Mouse (Mus musculus) heart, adult 11 months (tissue): ENCODE data around the gene Csnk2a2.

Source experiments
- DNase-seq: peaks from one replicate; pipeline ENCODE4 v3.0.0; 2022

The Csnk2a2 gene

DNA sequence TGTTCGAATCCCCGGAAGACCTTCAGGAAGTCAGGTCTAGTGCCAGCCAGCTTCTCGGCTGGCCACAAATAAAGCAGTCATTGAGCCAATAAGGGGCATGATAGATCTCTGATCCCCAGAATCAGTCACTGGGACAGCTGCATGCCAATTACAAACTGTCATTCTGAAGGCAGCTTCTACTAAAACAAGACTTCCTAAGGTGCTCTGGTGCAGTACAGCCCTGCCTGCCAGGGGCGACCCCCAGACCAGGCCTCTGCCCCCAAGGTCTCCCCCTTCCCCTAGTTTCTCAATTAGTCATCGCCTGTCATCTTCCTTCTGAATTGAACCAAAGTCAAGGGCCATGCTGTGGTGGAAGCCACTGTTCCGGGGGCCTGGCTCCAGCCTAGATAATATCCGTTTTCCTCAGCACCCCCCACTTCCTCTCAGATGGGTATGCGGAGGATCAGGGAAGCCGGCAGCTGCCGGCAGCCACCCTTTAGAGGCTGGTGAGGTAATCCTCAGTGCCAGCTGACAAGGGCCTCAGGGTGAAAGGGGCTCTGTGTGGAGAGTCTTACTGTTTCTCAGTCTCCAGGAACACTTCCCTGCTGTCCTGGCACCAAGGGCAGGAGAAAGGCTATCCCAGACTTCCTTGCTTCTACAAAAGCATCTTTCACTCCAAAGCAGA, 78.4 kb downstream of the Csnk2a2 start:
- DNase-seq: peak; percentile 93

DNA sequence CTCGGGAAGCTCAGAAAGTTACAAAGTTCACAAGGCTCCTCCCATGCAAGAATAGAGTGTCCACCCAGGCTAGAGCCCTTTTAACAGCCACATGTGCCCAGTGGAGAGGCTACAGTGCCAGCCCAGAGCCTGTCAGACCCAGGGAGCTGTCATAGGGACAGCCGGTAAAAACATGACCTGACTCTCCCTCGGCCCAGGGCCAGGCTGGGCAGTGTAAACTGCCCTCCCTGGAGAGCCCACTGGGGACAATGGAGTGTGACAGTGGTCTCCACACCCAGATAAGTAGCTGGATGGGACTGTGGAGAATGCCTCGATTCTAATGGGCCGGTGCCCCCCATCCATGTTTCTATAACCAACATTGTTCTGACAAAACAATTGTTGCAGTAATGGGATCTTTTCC, 80.3 kb downstream of the Csnk2a2 start:
- DNase-seq: no peak

DNA sequence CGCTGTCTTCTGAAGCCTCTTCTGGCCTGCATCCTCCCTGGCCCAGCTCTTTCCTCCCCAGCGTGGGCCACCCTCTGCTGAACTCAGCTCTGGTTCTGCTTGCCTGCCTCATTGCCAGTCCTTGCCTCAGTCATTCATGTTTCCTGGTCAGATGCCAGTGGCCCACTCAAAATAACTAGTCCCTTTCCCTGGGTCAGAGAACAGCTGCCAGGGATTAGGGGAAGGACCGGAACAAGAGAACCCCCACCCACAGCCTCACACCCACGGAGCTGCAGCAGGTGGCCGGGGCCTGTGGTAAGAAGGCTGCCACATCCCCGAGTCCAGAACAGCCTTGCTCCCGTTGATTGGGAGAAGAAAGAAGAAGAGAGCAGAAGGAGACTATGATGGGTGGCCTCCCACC, 88.7 kb downstream of the Csnk2a2 start:
- DNase-seq: no peak

DNA sequence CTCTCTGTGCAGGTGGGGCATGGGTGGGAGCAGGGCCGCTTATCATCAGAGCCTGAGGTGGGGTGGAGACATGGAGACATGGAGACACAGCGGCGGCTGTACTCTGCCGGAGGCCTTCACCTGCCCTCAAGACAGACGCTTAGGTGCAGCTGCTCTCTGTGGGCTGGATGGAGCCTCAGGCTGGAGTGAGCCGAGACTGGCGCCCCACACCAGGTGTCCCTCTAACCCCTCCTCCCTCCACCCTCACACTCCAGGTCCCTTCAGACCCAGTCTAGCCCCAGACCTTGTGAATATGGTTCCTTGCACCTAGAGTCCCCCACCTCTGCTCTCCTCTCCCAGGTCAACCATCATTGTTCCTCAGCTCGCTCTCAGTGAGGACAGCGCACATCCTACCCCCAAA, 90.7 kb downstream of the Csnk2a2 start:
- peak; percentile 88 for DNase-seq

DNA sequence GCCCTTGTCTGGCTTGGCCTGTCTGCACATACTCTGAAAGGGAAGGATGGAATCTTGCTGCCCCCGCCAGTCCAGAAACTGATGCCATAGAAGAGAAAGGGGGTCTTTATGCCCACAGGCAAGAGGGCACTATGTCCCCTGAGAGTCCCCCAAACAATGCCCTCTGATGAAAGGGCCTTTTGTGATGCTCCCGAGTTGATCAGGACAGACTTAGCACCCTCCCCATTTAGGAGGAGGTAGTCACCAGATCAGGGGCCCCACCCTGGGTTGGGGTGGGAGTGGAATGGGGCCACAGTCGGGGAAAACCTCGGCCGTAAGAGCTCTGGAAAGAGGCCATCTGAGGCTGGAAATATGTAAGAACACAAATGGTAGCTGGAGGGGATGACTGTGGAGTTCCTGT, 92.6 kb downstream of the Csnk2a2 start:
- DNase-seq: peak; percentile 79

DNA sequence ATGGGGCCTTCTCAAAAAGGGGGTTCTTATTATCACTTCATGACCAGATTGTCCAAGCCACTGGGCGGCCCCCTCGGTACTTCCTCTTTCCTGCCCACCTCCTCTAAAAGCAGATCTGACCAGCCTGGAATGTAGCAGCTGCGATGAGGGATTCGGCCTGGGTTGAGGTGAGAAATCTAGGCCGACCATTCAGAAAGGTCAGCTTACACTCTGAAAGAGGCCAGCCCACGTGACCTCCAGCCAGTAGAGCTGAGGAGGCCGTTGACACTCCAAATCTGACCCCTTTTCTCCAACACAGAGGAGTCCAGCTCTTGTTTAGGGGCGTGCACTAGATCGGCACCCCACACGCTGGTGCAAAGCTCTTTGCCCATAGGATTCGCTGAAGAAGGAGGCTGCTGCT, 93.1 kb downstream of the Csnk2a2 start:
- peak; percentile 81 for DNase-seq
